Mouse (Mus musculus) gonadal fat pad, adult 2 months (tissue): ENCODE measurements around the gene Clcf1. TPM values are rescaled to one million over a fixed set of nuclear protein-coding genes. Genes with fewer than 3 reads are reported as not detected.

Experiments
- DNase-seq: peaks from one replicate; pipeline ENCODE4 v3.0.0-alpha.2; 2012; ENCODE audit warnings: low read depth
- polyA plus RNA-seq: library from polyadenylated mRNA; depleted of rRNA; stranded (reverse); fragments of >200 nt; gene quantifications from 2 replicates; pipeline ENCODE4 v1.2.3, GENCODE M21; 2012

Clcf1 gene
- polyA plus RNA-seq, 1 experiment: 6.6 TPM

- DNase-seq: no peak
Measured at GRCm38 (mm10) chr19:4217855-4218254, 3.8 kb downstream of the Clcf1 start.

GRCm38 (mm10) chr19:4218293-4218692 lies 4.3 kb downstream of the Clcf1 start:
- DNase-seq: no peak

- no peak for DNase-seq
Measured at GRCm38 (mm10) chr19:4218784-4219183, 4.7 kb downstream of the Clcf1 start.

- DNase-seq: no peak
Measured at GRCm38 (mm10) chr19:4219943-4220342, 5.9 kb downstream of the Clcf1 start.

- no peak for DNase-seq
Measured at GRCm38 (mm10) chr19:4220416-4220815, 6.4 kb downstream of the Clcf1 start.

GRCm38 (mm10) chr19:4220957-4221743 lies 7.1 kb downstream of the Clcf1 start:
- DNase-seq: no peak

- no peak for DNase-seq
Measured at GRCm38 (mm10) chr19:4222165-4222564, 8.1 kb downstream of the Clcf1 start.

GRCm38 (mm10) chr19:4226779-4227178 lies 12.7 kb downstream of the Clcf1 start:
- no peak for DNase-seq

GRCm38 (mm10) chr19:4227446-4227845 lies 13.4 kb downstream of the Clcf1 start:
- DNase-seq: no peak

- no peak for DNase-seq
Measured at GRCm38 (mm10) chr19:4227894-4228678, 14.0 kb downstream of the Clcf1 start.

- no peak for DNase-seq
Measured at GRCm38 (mm10) chr19:4228891-4229290, 14.9 kb downstream of the Clcf1 start.

- no peak for DNase-seq
Measured at GRCm38 (mm10) chr19:4229451-4230076, 15.5 kb downstream of the Clcf1 start.

GRCm38 (mm10) chr19:4230415-4230814 lies 16.4 kb downstream of the Clcf1 start:
- no peak for DNase-seq

- DNase-seq: peak; percentile 58
Measured at GRCm38 (mm10) chr19:4231253-4232185, 17.5 kb downstream of the Clcf1 start, which contains the start of gene Pold4. Pold4 (plus strand) TSS chr19:4231899.

GRCm38 (mm10) chr19:4232186-4232572 lies 18.1 kb downstream of the Clcf1 start:
- DNase-seq: no peak

GRCm38 (mm10) chr19:4232651-4233050 lies 18.6 kb downstream of the Clcf1 start:
- no peak for DNase-seq

- DNase-seq: peak; percentile 37
Measured at GRCm38 (mm10) chr19:4234548-4234947, 20.5 kb downstream of the Clcf1 start.

GRCm38 (mm10) chr19:4240247-4240668 lies 26.2 kb downstream of the Clcf1 start:
- DNase-seq: no peak

GRCm38 (mm10) chr19:4242416-4242815 lies 28.4 kb downstream of the Clcf1 start:
- no peak for DNase-seq

GRCm38 (mm10) chr19:4244775-4245174 lies 30.7 kb downstream of the Clcf1 start:
- no peak for DNase-seq

- no peak for DNase-seq
Measured at GRCm38 (mm10) chr19:4247010-4247409, 33.0 kb downstream of the Clcf1 start.
